Mouse (Mus musculus): ENCODE measurements at regions not wholly inside any gene's neighbourhood (a gene's known extent, or its start where the extent isn't known, plus 50 kb on each side); places are given as distances from the start of the nearest gene placed in this dataset.

DNA sequence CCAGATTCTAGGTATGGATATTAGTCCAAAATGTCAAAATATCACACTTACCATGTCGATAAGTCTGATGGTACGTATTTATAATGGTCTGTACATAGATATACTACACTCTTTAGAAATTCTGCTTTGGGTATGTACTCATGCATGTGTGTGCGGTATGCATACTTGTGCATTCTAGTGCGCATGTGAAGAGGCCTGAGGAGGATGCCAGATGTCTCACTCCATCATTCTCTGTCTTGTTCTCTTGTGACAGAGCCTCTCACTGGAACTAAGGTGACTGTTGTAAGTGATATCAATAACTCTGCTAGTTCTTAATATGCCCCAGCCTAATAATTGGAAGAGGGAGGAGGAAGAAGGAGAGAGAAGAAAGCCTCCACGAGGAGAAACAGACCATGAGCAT is 52.5 kb upstream of the Pkn2 start:
- no peak for ATAC-seq (replicated peaks; ENCODE audit: low read depth, poor library complexity, severe bottlenecking)

DNA sequence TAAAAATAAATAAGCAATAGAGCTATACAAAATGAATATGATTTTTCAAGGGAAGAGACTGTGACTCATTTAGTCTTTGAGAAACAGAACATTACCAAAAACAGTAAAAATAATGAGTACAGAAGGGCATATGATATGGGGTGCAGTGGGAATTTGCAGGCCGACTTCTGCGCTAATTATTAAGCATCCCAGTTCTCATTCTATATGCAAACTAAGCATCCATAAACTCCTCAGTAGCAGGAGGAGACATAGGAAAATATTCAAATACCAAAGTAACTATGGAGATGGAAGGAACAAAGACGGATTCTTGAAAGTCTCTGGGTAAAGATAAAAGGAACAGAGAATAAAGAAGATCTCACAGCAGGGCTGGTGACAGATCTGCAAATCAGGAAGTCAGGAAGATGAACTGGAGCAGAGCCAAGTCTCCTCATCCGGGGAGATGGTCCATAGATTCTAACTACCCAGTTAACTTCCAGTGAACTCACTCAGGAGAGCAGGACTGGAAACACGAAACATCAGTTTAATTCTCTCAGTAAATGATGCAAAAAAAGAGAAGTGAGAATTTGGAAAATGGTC is 52.0 kb upstream of the Pkn2 start:
- ATAC-seq (replicated peaks; ENCODE audit: low read depth, poor library complexity, severe bottlenecking): no peak

All from common myeloid progenitor, adult 5-6 weeks (primary cell).